Mouse (Mus musculus): ENCODE results near the gene Myo1d.

Gene Myo1d

GRCm38 (mm10) chr11:80715115-80715514, 64.7 kb downstream of the Myo1d start:
- no peak for TF ChIP-seq GATA4 (IDR thresholded peaks at IDR 0.05; ENCODE audit: insufficient replicate concordance, low read length)

GRCm38 (mm10) chr11:80713705-80714104, 66.1 kb downstream of the Myo1d start:
- no peak for TF ChIP-seq GATA4 (IDR thresholded peaks at IDR 0.05; ENCODE audit: insufficient replicate concordance, low read length)

GRCm38 (mm10) chr11:80712201-80712600, 67.6 kb downstream of the Myo1d start:
- TF ChIP-seq GATA4 (IDR thresholded peaks at IDR 0.05; ENCODE audit: insufficient replicate concordance, low read length) = no peak

- TF ChIP-seq GATA4 (IDR thresholded peaks at IDR 0.05; ENCODE audit: insufficient replicate concordance, low read length) = no peak
Measured at GRCm38 (mm10) chr11:80711336-80711735, 68.5 kb downstream of the Myo1d start.

- no peak for TF ChIP-seq GATA4 (IDR thresholded peaks at IDR 0.05; ENCODE audit: insufficient replicate concordance, low read length)
Measured at GRCm38 (mm10) chr11:80700611-80701010, 79.2 kb downstream of the Myo1d start.

- TF ChIP-seq GATA4 (IDR thresholded peaks at IDR 0.05; ENCODE audit: insufficient replicate concordance, low read length) = no peak
Measured at GRCm38 (mm10) chr11:80698721-80699120, 81.1 kb downstream of the Myo1d start.

GRCm38 (mm10) chr11:80696350-80696749, 83.5 kb downstream of the Myo1d start:
- TF ChIP-seq GATA4 (IDR thresholded peaks at IDR 0.05; ENCODE audit: insufficient replicate concordance, low read length) = no peak

- no peak for TF ChIP-seq GATA4 (IDR thresholded peaks at IDR 0.05; ENCODE audit: insufficient replicate concordance, low read length)
Measured at GRCm38 (mm10) chr11:80684603-80685002, 95.2 kb downstream of the Myo1d start.

GRCm38 (mm10) chr11:80682745-80683144, 97.1 kb downstream of the Myo1d start:
- no peak for TF ChIP-seq GATA4 (IDR thresholded peaks at IDR 0.05; ENCODE audit: insufficient replicate concordance, low read length)

GRCm38 (mm10) chr11:80673013-80673412, 106.8 kb downstream of the Myo1d start:
- TF ChIP-seq GATA4 (IDR thresholded peaks at IDR 0.05; ENCODE audit: insufficient replicate concordance, low read length) = no peak

GRCm38 (mm10) chr11:80670391-80670790, 109.4 kb downstream of the Myo1d start:
- TF ChIP-seq GATA4 (IDR thresholded peaks at IDR 0.05; ENCODE audit: insufficient replicate concordance, low read length) = no peak

- TF ChIP-seq GATA4 (IDR thresholded peaks at IDR 0.05; ENCODE audit: insufficient replicate concordance, low read length) = no peak
Measured at GRCm38 (mm10) chr11:80669934-80670333, 109.9 kb downstream of the Myo1d start.

GRCm38 (mm10) chr11:80666211-80666610, 113.6 kb downstream of the Myo1d start:
- no peak for TF ChIP-seq GATA4 (IDR thresholded peaks at IDR 0.05; ENCODE audit: insufficient replicate concordance, low read length)

- no peak for TF ChIP-seq GATA4 (IDR thresholded peaks at IDR 0.05; ENCODE audit: insufficient replicate concordance, low read length)
Measured at GRCm38 (mm10) chr11:80664261-80664660, 115.6 kb downstream of the Myo1d start.

- no peak for TF ChIP-seq GATA4 (IDR thresholded peaks at IDR 0.05; ENCODE audit: insufficient replicate concordance, low read length)
Measured at GRCm38 (mm10) chr11:80645111-80645510, 134.7 kb downstream of the Myo1d start.

- no peak for TF ChIP-seq GATA4 (IDR thresholded peaks at IDR 0.05; ENCODE audit: insufficient replicate concordance, low read length)
Measured at GRCm38 (mm10) chr11:80628992-80629865, 150.6 kb downstream of the Myo1d start.

- TF ChIP-seq GATA4 (IDR thresholded peaks at IDR 0.05; ENCODE audit: insufficient replicate concordance, low read length) = no peak
Measured at GRCm38 (mm10) chr11:80628581-80628980, 151.2 kb downstream of the Myo1d start.

Data from liver, adult (tissue).